Mouse (Mus musculus) thymus, adult 2 months (tissue): ENCODE measurements at regions not wholly inside any gene's neighbourhood (a gene's known extent, or its start where the extent isn't known, plus 50 kb on each side); places are given as distances from the start of the nearest gene placed in this dataset.

Source experiments
- CTCF ChIP-seq: fragments of 200-500 bp; IDR thresholded peaks from 2 replicates; pipeline ENCODE4 v1.5.1; 2012; ENCODE audit warnings: mild to moderate bottlenecking, control low read depth, low read length, moderate library complexity, borderline replicate concordance; ENCODE audit not compliant: control insufficient read depth, poor library complexity, insufficient read depth; ENCODE audit errors: extremely low read depth
- POLR2A ChIP-seq: fragments of 200-500 bp; IDR thresholded peaks from 2 replicates; pipeline ENCODE4 v1.6.1; 2012; ENCODE audit warnings: mild to moderate bottlenecking, low read length, control low read depth, moderate library complexity; ENCODE audit not compliant: control insufficient read depth, poor library complexity, insufficient read depth; ENCODE audit errors: extremely low read depth

DNA sequence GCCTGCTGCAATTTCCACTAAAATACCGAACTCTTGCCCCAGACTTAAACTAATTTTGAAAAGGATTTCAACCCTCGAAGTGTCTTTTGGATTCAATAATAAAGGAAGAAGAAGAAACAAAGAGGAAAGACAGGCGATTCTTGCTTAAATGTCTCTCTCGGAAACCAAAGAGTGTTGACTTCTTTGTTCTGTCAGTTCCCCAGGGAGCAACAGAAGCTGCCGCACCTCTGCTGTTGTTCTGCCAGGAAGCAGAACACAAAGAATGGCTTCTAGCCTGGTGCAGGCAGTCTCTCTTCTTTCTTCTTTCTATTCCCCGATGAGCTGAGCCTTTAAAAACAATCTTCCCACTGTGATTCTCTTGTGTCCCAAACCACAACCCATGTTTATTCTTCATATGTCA lies 104.9 kb upstream of the Krr1 start:
- TF ChIP-seq CTCF (no peak), POLR2A (no peak)
